Mouse (Mus musculus) adrenal gland, adult 10 weeks (tissue): ENCODE data around the gene Rpl10. TPM values are rescaled to one million over a fixed set of nuclear protein-coding genes. Genes with fewer than 3 reads are reported as not detected.

Experiments
- polyA plus RNA-seq: library from polyadenylated mRNA; stranded (reverse); fragments of 350-450 nt; fragmentation: Illumina TruSeq; extraction: RNeasy Lipid Tissue Mini Kit (QIAGEN cat#74804); gene quantifications from one replicate; pipeline ENCODE4 v1.2.3, GENCODE M21; 2014; ENCODE audit warnings: low read depth, low replicate concordance

Gene Rpl10
- polyA plus RNA-seq, result 999 TPM

DNA sequence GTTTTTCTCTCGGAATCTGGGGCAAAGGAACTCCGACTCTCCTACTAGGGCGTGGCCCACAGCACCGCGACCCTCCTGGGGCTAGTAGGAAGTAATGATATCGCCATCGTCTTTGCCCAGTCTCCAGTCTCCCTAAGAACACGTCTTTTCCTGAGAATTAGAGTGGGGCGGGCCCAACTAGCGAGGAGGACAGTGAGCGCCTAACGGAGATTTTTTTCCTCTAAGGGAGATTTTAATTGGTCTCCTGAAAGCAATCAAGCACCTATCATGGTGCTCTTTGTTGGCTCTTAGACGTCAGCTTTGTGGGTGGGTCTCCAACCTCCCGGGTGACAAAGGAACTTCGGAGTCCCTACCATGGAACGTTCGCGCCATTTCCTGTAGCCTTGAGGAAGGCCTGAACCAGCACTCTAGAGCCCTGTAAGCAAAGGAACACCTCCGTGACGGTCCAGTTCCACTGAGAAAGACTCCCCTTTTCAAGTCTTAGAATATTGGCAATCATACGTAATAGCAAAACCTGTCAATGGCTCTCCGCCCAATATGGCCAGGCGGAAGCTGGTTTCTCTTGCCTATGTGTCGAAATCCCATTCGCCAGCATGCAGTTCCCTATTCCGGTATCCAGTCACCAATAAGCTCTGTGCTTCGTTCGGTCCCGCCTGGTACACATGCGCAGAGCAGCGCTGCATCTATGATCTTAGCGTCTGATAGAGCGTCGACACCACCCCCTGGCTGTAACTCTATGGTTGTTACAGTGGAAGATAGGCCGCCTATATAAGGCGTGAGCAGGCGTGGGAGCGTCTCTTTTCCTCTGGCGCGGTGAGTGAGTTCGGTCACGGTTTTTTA, at the start of gene Rpl10:
Rpl10 (plus strand) TSS at position 751 of the 840 bp plus-strand sequence.

DNA sequence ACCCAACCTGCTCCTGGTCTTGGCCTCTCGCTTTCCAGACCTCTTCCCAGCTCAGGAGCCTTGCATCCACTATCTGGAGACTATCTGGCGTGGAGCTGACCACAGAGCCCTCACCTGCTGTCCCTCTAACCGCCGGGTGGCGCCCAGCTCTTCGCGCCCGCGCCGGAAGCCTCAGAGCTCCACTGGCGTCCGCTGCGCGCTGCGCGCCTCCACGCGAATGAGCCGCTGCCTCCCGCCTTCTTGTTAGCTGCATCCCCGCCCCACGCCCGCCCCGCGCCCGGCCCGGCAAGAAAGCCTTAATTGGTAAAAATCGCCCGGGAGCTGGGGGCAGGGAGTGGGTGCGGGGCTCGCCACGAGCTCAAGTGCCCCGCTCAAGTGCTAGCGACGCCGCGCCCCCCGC, 21.0 kb upstream of the Rpl10 start, which contains the start of gene Flna:
Flna (minus strand) TSS at position 206 of the 400 bp plus-strand sequence.

DNA sequence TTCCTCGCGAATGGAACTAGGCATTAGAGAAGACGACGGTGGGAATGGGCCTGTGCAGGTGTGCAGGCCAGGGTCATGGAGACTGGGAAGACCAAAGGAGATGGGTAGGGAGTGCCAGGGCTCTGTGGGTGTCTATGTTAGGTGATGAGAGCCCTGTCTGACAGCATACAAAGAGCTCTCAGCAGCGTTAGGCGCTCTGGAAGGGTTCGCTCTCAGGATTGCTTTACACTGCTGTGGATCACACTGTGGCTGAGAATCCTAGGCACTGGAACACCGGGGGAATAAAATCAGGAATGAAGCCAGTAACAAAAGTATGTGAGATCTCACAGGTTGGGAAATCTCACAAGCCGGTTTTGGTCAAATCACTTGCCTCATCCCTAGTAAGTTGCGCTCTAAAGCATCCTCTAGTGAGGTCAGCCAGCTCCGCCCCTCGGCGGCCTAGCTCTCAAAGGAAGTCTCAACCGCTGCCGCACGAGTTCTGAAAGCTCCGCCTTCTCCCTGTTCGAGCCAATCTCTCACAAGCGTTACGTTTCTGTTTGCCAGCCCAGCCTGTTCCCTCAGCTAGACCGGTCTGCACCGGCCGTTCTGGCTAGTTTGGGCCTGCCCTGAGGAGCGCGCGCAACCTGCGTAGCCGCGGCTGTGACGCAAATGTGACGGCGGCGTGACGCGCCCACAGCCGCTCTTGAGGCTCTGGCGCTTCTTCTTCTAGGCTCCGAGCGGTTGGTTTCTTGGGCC, 16.3 kb upstream of the Rpl10 start, which contains the start of gene Emd:
Emd (plus strand) TSS at position 535 of the 735 bp plus-strand sequence.

DNA sequence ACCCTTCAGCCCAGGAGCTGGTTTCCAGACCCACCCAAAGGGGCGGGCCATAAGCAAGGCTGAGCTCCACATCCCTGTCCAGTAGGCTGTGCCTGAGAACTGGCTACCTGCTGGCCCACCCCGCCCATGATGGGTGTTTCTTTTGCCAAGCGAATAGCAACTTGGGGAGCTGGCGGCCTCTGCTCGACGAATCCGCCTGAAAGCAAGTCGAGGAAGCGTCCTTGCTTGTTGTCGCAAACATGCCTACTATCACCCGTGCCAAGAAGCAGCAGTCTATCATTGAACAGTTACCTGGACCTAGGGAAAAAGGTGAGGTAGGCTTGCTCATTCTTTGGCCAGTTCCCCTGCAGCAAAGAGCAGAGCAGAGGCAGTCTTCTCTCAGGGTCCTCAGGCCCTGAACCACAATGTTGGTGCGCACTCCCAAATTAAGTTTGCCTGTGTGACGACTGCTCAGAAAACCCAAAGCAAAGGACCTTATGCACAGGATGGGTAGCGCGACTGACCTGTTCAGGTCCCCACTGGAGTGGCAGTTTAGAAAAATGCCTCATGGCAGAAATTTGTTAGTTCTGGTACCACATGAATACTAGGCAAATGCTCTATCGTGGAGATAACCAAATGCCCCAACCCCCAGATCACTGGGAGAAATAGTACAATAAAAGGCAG, 11.3 kb downstream of the Rpl10 start, which contains the start of the genes Taz and Dnase1l1:
Taz (plus strand) TSS at position 181 of the 663 bp plus-strand sequence.
Dnase1l1 (minus strand) TSS at position 606 of the 663 bp plus-strand sequence.

DNA sequence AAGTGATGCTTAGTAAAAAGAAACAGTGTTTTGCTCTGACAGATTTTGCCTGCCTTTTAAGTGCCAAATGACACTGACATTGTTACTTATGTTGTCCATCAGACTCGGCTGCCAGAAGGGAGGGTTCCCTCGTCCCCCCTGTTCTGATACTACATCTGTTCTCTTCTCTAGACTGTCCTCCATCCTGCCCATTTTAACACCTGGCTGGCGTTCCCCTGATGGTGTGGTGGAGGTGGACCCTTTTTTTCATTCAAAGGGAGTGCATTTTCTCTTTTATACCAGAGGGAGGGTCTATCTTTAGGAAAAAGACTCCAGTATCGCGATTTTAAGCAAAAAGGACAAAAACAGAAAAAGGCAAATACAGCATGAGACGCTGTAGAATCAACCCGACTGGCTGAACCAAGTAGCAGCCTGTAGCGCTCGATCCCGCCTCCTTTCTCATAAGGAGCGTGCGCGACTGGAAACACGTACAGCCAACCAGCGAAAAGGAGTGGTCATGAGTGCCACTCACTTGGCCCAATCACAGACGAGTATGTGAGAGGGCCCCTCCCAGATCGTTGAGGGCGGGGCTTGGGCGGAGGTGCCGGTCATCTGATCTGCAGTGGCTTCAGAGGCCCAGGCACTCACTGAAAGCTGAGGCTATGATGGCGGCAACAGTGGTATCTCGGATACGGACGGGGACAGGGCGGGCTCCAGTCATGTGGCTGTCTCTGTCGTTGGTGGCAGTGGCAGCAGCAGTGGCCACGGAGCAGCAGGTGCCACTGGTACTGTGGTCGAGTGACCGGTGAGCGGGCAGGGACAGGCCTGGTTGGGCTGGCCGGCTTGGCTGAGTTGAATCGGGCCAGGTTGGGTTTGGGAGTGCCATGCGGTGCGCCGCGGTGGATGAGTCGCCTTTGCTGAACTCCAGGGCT, 26.2 kb downstream of the Rpl10 start, which contains the start of gene Atp6ap1:
Atp6ap1 (plus strand) TSS at position 560 of the 911 bp plus-strand sequence.

DNA sequence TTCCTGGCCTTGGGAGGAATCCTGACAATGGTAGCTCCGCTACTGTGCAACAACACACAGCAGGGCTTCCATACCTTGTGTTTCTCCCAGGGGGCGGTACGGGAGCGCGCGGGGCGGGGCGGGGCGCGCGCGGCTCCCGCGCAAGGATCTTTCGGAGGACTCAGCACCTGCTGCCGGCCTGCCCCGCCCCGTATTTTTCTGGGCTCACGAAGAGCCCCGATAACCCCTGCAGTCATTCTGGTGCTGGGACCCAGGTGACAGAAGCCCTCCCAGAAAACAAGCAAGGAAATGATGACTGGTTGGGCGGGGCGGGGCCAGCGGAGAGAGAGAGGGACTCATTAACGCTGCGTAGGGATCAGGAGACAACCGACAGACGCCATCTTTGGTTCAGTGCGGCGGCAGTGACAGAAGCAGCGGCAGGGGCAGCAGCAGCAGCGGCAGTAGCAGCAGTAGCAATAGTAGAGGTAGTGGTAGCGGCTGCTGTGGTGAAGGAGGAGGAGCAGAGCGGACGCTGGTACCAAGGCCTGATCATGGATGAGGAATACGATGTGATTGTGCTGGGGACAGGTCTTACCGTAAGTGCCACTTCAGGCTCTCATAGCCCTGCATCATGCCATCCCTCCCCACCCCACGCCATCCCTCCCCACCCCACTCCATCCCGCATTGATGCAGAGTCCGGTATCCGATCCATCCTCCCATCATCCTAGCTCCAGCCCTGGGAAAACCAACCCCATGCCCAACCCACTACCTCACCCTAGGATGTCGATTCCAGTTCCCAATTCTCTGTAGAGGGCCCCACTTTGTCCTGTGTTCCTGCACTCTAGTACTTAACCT, 34.5 kb downstream of the Rpl10 start, which contains the start of gene Gdi1:
Gdi1 (plus strand) TSS at position 132 of the 834 bp plus-strand sequence.

DNA sequence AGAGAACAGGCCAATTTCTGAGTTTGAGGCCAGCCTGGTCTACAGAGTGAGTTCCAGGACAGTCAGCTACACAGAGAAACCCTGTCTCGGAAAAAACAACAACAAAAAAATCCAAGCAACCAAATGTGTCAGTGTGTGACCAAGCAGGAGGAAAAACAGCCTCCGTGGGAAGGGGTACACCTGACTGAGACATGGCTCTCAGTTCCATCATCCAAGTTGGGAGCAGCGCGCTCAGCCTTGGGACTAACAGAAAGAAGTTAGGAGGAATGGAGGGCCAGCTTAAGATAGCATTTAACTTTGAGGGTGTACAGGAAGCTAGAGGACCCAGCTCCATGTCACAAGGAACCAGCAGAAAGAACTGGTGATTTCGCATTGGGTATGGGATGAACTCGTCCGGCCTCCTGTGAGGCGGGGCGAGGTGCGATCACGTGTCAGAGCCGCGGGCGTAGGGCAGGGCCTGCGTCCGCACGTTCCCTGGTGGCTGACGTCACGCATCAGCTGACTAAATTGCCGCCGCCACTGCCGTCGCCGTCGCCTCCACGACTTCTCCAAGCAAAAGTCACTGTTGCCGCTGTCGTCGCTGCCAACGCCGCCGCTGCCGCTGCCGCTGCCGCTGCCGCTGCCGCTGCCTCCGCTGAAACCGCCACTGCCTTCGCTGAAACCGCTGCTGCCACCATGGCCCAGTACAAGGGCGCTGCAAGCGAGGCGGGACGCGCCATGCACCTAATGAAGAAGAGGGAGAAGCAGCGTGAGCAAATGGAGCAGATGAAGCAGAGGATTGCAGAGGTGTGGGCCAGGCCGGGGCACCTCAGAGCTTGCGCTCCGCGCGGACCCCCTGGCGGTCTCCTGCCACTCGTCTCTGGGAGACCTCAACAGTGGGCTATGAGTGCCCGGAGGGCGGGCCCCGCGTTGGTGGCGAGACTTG, 42.2 kb downstream of the Rpl10 start, which contains the start of gene Fam50a:
Fam50a (plus strand) TSS at position 494 of the 925 bp plus-strand sequence.

Other genes with a start within 250 kb of the Rpl10 start
- 85.6 TPM for gene Irak1, start 246.9 kb upstream of the Rpl10 start, polyA plus RNA-seq
- not detected for gene Opn1mw, start 143.3 kb upstream of the Rpl10 start, polyA plus RNA-seq
- gene Mecp2, start 135.4 kb upstream of the Rpl10 start, polyA plus RNA-seq, result 27.6 TPM
- gene Tex28, start 103.0 kb upstream of the Rpl10 start, polyA plus RNA-seq, result not detected
- not detected for gene Tktl1, start 93.6 kb upstream of the Rpl10 start, polyA plus RNA-seq
- gene Flna, start 21.0 kb upstream of the Rpl10 start, polyA plus RNA-seq, result 20.8 TPM
- 42.2 TPM for gene Emd, start 16.1 kb upstream of the Rpl10 start, polyA plus RNA-seq
- 33.7 TPM for gene Taz, start 11.1 kb downstream of the Rpl10 start, polyA plus RNA-seq
- 11.8 TPM for gene Dnase1l1, start 11.5 kb downstream of the Rpl10 start, polyA plus RNA-seq
- gene Atp6ap1, start 26.3 kb downstream of the Rpl10 start, polyA plus RNA-seq, result 332 TPM
- gene Gdi1, start 34.2 kb downstream of the Rpl10 start, polyA plus RNA-seq, result 223 TPM
- gene Fam50a, start 42.2 kb downstream of the Rpl10 start, polyA plus RNA-seq, result 18.3 TPM
- gene Plxna3, start 58.3 kb downstream of the Rpl10 start, polyA plus RNA-seq, result 0.99 TPM
- gene Lage3, start 82.8 kb downstream of the Rpl10 start, polyA plus RNA-seq, result 14.9 TPM
- gene Ubl4a, start 102.4 kb downstream of the Rpl10 start, polyA plus RNA-seq, result 72.0 TPM
- gene Slc10a3, start 102.5 kb downstream of the Rpl10 start, polyA plus RNA-seq, result 12.7 TPM
- 8.7 TPM for gene Fam3a, start 122.5 kb downstream of the Rpl10 start, polyA plus RNA-seq
- 69.8 TPM for gene Ikbkg, start 122.5 kb downstream of the Rpl10 start, polyA plus RNA-seq
- gene G6pdx, start 158.4 kb downstream of the Rpl10 start, polyA plus RNA-seq, result 101 TPM
- not detected for gene Gm6880, start 210.6 kb downstream of the Rpl10 start, polyA plus RNA-seq